Mouse (Mus musculus): Measurements from ENCODE around the gene Npepl1. TPM values are rescaled to one million over a fixed set of nuclear protein-coding genes. Genes with fewer than 3 reads are reported as not detected.

Gene Npepl1
- total and polyA plus RNA-seq, 3 experiments: 37.2 to 93.6 (median 90.8) TPM

GRCm38 (mm10) chr2:174077776-174078338 is 32.3 kb upstream of the Npepl1 start:
- Histone ChIP-seq H3K4me2 (ENCODE audit: insufficient read depth, low read depth, poor library complexity, severe bottlenecking) (peak overlapping the region; percentile 96), H3K36me3 (replicated peaks in 1 of 2; ENCODE audit: control insufficient read depth in 1 of 2, insufficient read depth in 1 of 2, low read length in 1 of 2) (peaks cover 0 to 8% of the 10 kb centered on the region in 2 experiments), H3K4me3 (replicated peaks in 1 of 3; ENCODE audit: low read depth in 2 of 3, low read length in 2 of 3, poor library complexity in 1 of 3) (peak overlapping the region; percentile 63 to 98 (median 88)), H3K27ac (ENCODE audit: insufficient read depth, low read depth) (peak overlapping the region; percentile 80; the same call in 1 of the 2 replicates), H3K9ac (ENCODE audit: insufficient read depth, low read depth) (peak overlapping the region; percentile 80), H3K79me2 (replicated peaks; ENCODE audit: control insufficient read depth, extremely low read depth, insufficient read depth, poor library complexity, severe bottlenecking) (peaks cover 41% of the 10 kb centered on the region), H3K9me3 (replicated peaks; ENCODE audit: low read length) (no peaks in the 10 kb centered on the region), H3K27me3 (replicated peaks) (peaks cover 22% of the 10 kb centered on the region), H3K4me1 (ENCODE audit: control insufficient read depth in 1 of 2, insufficient read depth in 2 of 2) (peaks cover 2 to 11% of the 10 kb centered on the region in 2 experiments; a peak in 2 of 4 replicates)
- dilution Hi-C loops (cut with MboI; ENCODE audit: extremely low pct_ligation_motif_present, extremely low pct_unique_long_range_greater_than_20kb, low sequenced_read_pairs) (no loop called here), in situ Hi-C loops (cut with MboI; ENCODE audit: low pct_ligation_motif_present, low pct_unique_long_range_greater_than_20kb, low sequenced_read_pairs) (no loop called here)
- peak; percentile 19 for DNase-seq (ENCODE audit: extremely low read depth)
- TF ChIP-seq RCOR1 (conservative IDR thresholded peaks at IDR 0.05; ENCODE audit: low read depth, low read length): no peak
- TF ChIP-seq USF1 (IDR thresholded peaks at IDR 0.05; ENCODE audit: low read depth, low read length): no peak
- TF ChIP-seq EP300 (IDR thresholded peaks at IDR 0.05; ENCODE audit: low read length): no peak
- TF ChIP-seq USF2 (conservative IDR thresholded peaks at IDR 0.05; ENCODE audit: low read depth, low read length): no peak
- TF ChIP-seq CHD2 (IDR thresholded peaks at IDR 0.05; ENCODE audit: low read length): no peak
- TF ChIP-seq ZNF384 (IDR thresholded peaks at IDR 0.05; ENCODE audit: low read depth, low read length): no peak
- TF ChIP-seq MAFK (IDR thresholded peaks at IDR 0.05; ENCODE audit: insufficient replicate concordance, low read length): no peak
- TF ChIP-seq KAT2A (IDR thresholded peaks at IDR 0.05; ENCODE audit: insufficient replicate concordance, low read length): no peak

GRCm38 (mm10) chr2:174081833-174082232 is 28.3 kb upstream of the Npepl1 start:
- H3K27me3 ChIP-seq (replicated peaks): no peaks in the 10 kb centered on the region

GRCm38 (mm10) chr2:174082380-174082918 is 27.7 kb upstream of the Npepl1 start:
- Histone ChIP-seq H3K4me1 (ENCODE audit: control insufficient read depth in 1 of 2, insufficient read depth in 2 of 2) (peaks cover 0 to 18% of the 10 kb centered on the region in 2 experiments; a peak in 2 of 4 replicates), H3K9me3 (replicated peaks; ENCODE audit: low read length) (no peaks in the 10 kb centered on the region), H3K4me3 (replicated peaks in 1 of 3; ENCODE audit: low read depth in 2 of 3, low read length in 2 of 3, poor library complexity in 1 of 3) (no peak overlapping the region), H3K9ac (ENCODE audit: insufficient read depth, low read depth) (no peak overlapping the region), H3K4me2 (ENCODE audit: insufficient read depth, low read depth, poor library complexity, severe bottlenecking) (no peak overlapping the region), H3K79me2 (replicated peaks; ENCODE audit: control insufficient read depth, extremely low read depth, insufficient read depth, poor library complexity, severe bottlenecking) (peaks cover 65% of the 10 kb centered on the region), H3K27me3 (replicated peaks) (no peaks in the 10 kb centered on the region), H3K36me3 (replicated peaks in 1 of 2; ENCODE audit: control insufficient read depth in 1 of 2, insufficient read depth in 1 of 2, low read length in 1 of 2) (peaks cover 8 to 47% of the 10 kb centered on the region in 2 experiments), H3K27ac (ENCODE audit: insufficient read depth, low read depth) (no peak overlapping the region)
- DNase-seq (ENCODE audit: extremely low read depth): no peak
- dilution Hi-C loops (cut with MboI; ENCODE audit: extremely low pct_ligation_motif_present, extremely low pct_unique_long_range_greater_than_20kb, low sequenced_read_pairs): no loop called here
- TF ChIP-seq ELF1 (IDR thresholded peaks at IDR 0.05; ENCODE audit: low read depth, low read length): no peak
- TF ChIP-seq MYC (IDR thresholded peaks at IDR 0.05; ENCODE audit: low read depth, low read length): no peak
- TF ChIP-seq ETS1 (conservative IDR thresholded peaks at IDR 0.05; ENCODE audit: low read depth, low read length): no peak
- no peak for TF ChIP-seq USF1 (IDR thresholded peaks at IDR 0.05; ENCODE audit: low read depth, low read length)
- TF ChIP-seq KAT2A (IDR thresholded peaks at IDR 0.05; ENCODE audit: insufficient replicate concordance, low read length): no peak
- no peak for TF ChIP-seq MAFK (IDR thresholded peaks at IDR 0.05; ENCODE audit: insufficient replicate concordance, low read length)
- no peak for TF ChIP-seq MXI1 (IDR thresholded peaks at IDR 0.05; ENCODE audit: low read depth, low read length)
- in situ Hi-C loops (cut with MboI; ENCODE audit: low pct_ligation_motif_present, low pct_unique_long_range_greater_than_20kb, low sequenced_read_pairs): no loop called here

More at GRCm38 (mm10) chr2:174081833-174082232, 28.3 kb upstream of the Npepl1 start:
- Histone ChIP-seq H3K4me3 (replicated peaks in 1 of 3; ENCODE audit: low read depth in 2 of 3, low read length in 2 of 3, poor library complexity in 1 of 3) (no peak overlapping the region), H3K27ac (ENCODE audit: insufficient read depth, low read depth) (no peak overlapping the region), H3K79me2 (replicated peaks; ENCODE audit: control insufficient read depth, extremely low read depth, insufficient read depth, poor library complexity, severe bottlenecking) (peaks cover 63% of the 10 kb centered on the region), H3K36me3 (replicated peaks in 1 of 2; ENCODE audit: control insufficient read depth in 1 of 2, insufficient read depth in 1 of 2, low read length in 1 of 2) (peaks cover 8 to 41% of the 10 kb centered on the region in 2 experiments), H3K9ac (ENCODE audit: insufficient read depth, low read depth) (no peak overlapping the region), H3K9me3 (replicated peaks; ENCODE audit: low read length) (no peaks in the 10 kb centered on the region), H3K4me2 (ENCODE audit: insufficient read depth, low read depth, poor library complexity, severe bottlenecking) (no peak overlapping the region), H3K4me1 (ENCODE audit: control insufficient read depth in 1 of 2, insufficient read depth in 2 of 2) (peaks cover 0 to 18% of the 10 kb centered on the region in 2 experiments; a peak in 2 of 4 replicates)
- TF ChIP-seq MAX (IDR thresholded peaks at IDR 0.05; ENCODE audit: low read length) (no peak), GABPA (IDR thresholded peaks at IDR 0.05; ENCODE audit: insufficient replicate concordance, low read depth, low read length) (no peak), ZC3H11A (IDR thresholded peaks at IDR 0.05; ENCODE audit: low read depth, low read length) (no peak), TBP (conservative IDR thresholded peaks at IDR 0.05; ENCODE audit: low read depth, low read length) (no peak), ZKSCAN1 (IDR thresholded peaks at IDR 0.05; ENCODE audit: borderline replicate concordance, low read depth, low read length) (no peak), POLR2AphosphoS2 (IDR thresholded peaks at IDR 0.05; ENCODE audit: low read depth, low read length) (no peak), HCFC1 (IDR thresholded peaks at IDR 0.05; ENCODE audit: low read depth, low read length) (no peak), ELF1 (IDR thresholded peaks at IDR 0.05; ENCODE audit: low read depth, low read length) (no peak), BHLHE40 (IDR thresholded peaks at IDR 0.05; ENCODE audit: low read depth, low read length) (no peak), PAX5 (IDR thresholded peaks at IDR 0.05; ENCODE audit: low read length) (no peak), CHD2 (IDR thresholded peaks at IDR 0.05; ENCODE audit: low read length) (no peak)
- no peak for DNase-seq (ENCODE audit: extremely low read depth)
- dilution Hi-C loops (cut with MboI; ENCODE audit: extremely low pct_ligation_motif_present, extremely low pct_unique_long_range_greater_than_20kb, low sequenced_read_pairs) (no loop called here), in situ Hi-C loops (cut with MboI; ENCODE audit: low pct_ligation_motif_present, low pct_unique_long_range_greater_than_20kb, low sequenced_read_pairs) (no loop called here)
